Mouse (Mus musculus) G1E (cell line): Measurements from ENCODE around the gene Naaa.

Experiments used
- CTCF ChIP-seq: IDR thresholded peaks from 2 replicates; pipeline ENCODE4 v1.5.1; 2012; ENCODE audit warnings: low read depth, low read length, inconsistent platforms, mixed read lengths
- POLR2AphosphoS5 ChIP-seq: IDR thresholded peaks from 2 replicates; pipeline ENCODE4 v1.6.1; 2012; ENCODE audit warnings: low read depth, low read length, inconsistent platforms; ENCODE audit not compliant: insufficient replicate concordance

DNA sequence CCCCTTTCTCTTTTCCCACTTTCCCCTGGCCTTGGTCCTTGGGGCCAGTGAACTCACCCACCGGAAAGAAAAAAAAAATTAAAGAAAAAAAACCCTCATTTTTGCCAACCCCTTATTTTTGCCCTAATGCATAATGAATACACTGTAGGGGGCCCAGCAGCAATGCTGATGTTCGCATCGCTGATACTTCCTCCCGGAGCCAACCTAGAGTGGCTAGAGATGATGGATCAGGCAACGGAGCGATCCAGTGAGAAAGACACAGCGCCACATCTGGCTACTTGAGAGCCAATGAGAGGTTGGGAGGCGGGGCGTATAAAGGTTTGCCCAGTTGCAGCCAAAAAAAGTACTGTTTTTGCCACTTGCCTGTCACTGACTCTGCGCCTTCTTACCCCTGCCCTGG is 49.2 kb downstream of the Naaa start:
- TF ChIP-seq POLR2AphosphoS5 (no peak), CTCF (no peak)
